8 mouse cellular contexts compared by ENCODE assay signal in genomic region chr12:86402718-86403117, GRCm38 (mm10). TPM values are rescaled to one million over a fixed set of nuclear protein-coding genes. Genes with fewer than 3 reads are reported as not detected.
A peak's percentile ranks its signal among the peaks of the same experiment; 100 is the strongest.
DNase-seq lines count a peak whose midpoint lies in the region; ATAC-seq lines count a peak whose summit lies in the region.

No protein-coding gene starts in this region.

- no peak overlapping the region for H3K9ac ChIP-seq in intestine, embryonic 14.5 days (ENCODE audit: low read length)

- ATAC-seq in intestine, embryonic 14.5 days (replicated peaks; ENCODE audit: low FRiP score, low TSS enrichment, low read depth): peak; percentile 75
- ATAC-seq in megakaryocyte progenitor cell, adult 5-6 weeks (replicated peaks; ENCODE audit: poor library complexity): peak; percentile 65; the same call in 1 of the 2 replicates

- intact Hi-C loops in gastrocnemius, postnatal 14 days (cut with DNase I; ENCODE audit: low total_unique reads): loop anchor here (10.0 kb wide), 1 partner anchor 212 kb away; no protein-coding TSS in a partner anchor
- intact Hi-C loops in left cerebral cortex, postnatal 10 days (cut with DNase I): loop anchor here (5.0 kb wide), 1 partner anchor 270 kb away; no protein-coding TSS in a partner anchor

- 4% methylated on average over 21 of the region's 21 CpGs for WGBS in intestine, embryonic 14.5 days

- peak overlapping the region; percentile 31 for H3K4me2 ChIP-seq in intestine, embryonic 14.5 days (ENCODE audit: low read length)

- no peak overlapping the region for H3K4me3 ChIP-seq in intestine, embryonic 14.5 days (ENCODE audit: low read depth, low read length)

- H3K27ac ChIP-seq in intestine, embryonic 14.5 days (ENCODE audit: low read depth): no peak overlapping the region

- DNase-seq in R1 (ENCODE audit: low read depth, low spot score): peak; percentile 81
- peak; percentile 80 to 84 for DNase-seq in cerebellum, postnatal 36 days
- peak; percentile 76 for DNase-seq in gastrocnemius, postnatal 14 days
- peak; percentile 91 for DNase-seq in intestine, embryonic 14.5 days (ENCODE audit: low spot score)
- peak; percentile 38 to 79 for DNase-seq in left cerebral cortex, postnatal 10 days (ENCODE audit: extremely low spot score in 1 of 2, low spot score in 2 of 2)
- peak; percentile 57 for DNase-seq in right cerebral cortex, postnatal 25 days
- peak; percentile 37 to 65 for DNase-seq in urinary bladder, postnatal 36 days (ENCODE audit: low spot score in 2 of 2)

- H3K9me3 ChIP-seq in intestine, embryonic 14.5 days (ENCODE audit: control insufficient read depth, low read length): no peaks in the 10 kb centered on the region

- peaks cover 6% of the 10 kb centered on the region for H3K27me3 ChIP-seq in intestine, embryonic 14.5 days (replicated peaks; ENCODE audit: control insufficient read depth, insufficient read depth, low read length)

- H3K36me3 ChIP-seq in intestine, embryonic 14.5 days (ENCODE audit: control insufficient read depth, insufficient read depth, low read length): no peaks in the 10 kb centered on the region

- H3K4me1 ChIP-seq in intestine, embryonic 14.5 days (replicated peaks; ENCODE audit: control insufficient read depth, insufficient read depth, low read length): no peaks in the 10 kb centered on the region

RNA-seq across cellular contexts. Expression of gene Esrrb, which starts 41.8 kb away (rescaled TPM):
- 1 to 10 TPM; 1.6 to 2.9 TPM for total RNA-seq in gastrocnemius, postnatal 14 days (2021)
- polyA plus RNA-seq in intestine, embryonic 14.5 days (2014; fragmentation: Nextera tagmentation; extraction: Ambion mirVana): 0.46 and 0.51 TPM in 2 replicates
- total RNA-seq in left cerebral cortex, postnatal 10 days (2021): 1 to 10 TPM in 1 of 2 experiments, under 1 TPM in 1; 0.73 to 1.2 TPM
- not detected in 2 replicates for total RNA-seq in megakaryocyte progenitor cell, adult 5-6 weeks (2015)
- total RNA-seq in megakaryocyte progenitor cell, adult 5-6 weeks (2017): not detected in 2 replicates
